Mouse (Mus musculus): Measurements from ENCODE around the gene Pim2. TPM values are rescaled to one million over a fixed set of nuclear protein-coding genes. Genes with fewer than 3 reads are reported as not detected.

Pim2 gene
- 9.8 and 14.2 TPM in 2 replicates for polyA plus RNA-seq (2015; fragmentation: Nextera tagmentation; extraction: Ambion mirVana)

GRCm38 (mm10) chrX:7878007-7878419 is at the start of gene Pim2:
TSS of gene Pim2 (plus strand) at chrX:7878262.
- Histone ChIP-seq H3K4me3 (replicated peaks) (peak within 1 kb of the TSS; percentile 45), H3K27me3 (no peaks in the 10 kb centered on the region), H3K4me1 (0 out of 2 replicates have a peak, but pooled peaks cover 5% of the 10 kb centered on the region), H3K27ac (replicated peaks) (no peak within 1 kb of the TSS), H3K36me3 (no peaks in the 10 kb centered on the region), H3K9ac (no peak within 1 kb of the TSS; the same call in 1 of the 2 replicates), H3K9me3 (replicated peaks) (no peaks in the 10 kb centered on the region), H3K4me2 (replicated peaks) (peak within 1 kb of the TSS; percentile 78)
- 16% methylated on average over 38 of the region's 38 CpGs for WGBS
- peak; percentile 83 for ATAC-seq (ENCODE audit: insufficient number of reproducible peaks, low FRiP score, low TSS enrichment, low read depth)

- WGBS: 87% methylated on average over 1 of the region's 1 CpGs
- H3K27ac ChIP-seq (replicated peaks): no peak overlapping the region
- H3K27me3 ChIP-seq: no peaks in the 10 kb centered on the region
- no peaks in the 10 kb centered on the region for H3K4me1 ChIP-seq
- no peak overlapping the region for H3K4me3 ChIP-seq (replicated peaks)
- no peaks in the 10 kb centered on the region for H3K9me3 ChIP-seq (replicated peaks)
- H3K36me3 ChIP-seq: no peaks in the 10 kb centered on the region
- H3K4me2 ChIP-seq (replicated peaks): no peak overlapping the region
- ATAC-seq (ENCODE audit: insufficient number of reproducible peaks, low FRiP score, low TSS enrichment, low read depth): no peak
- no peak overlapping the region for H3K9ac ChIP-seq
These were observed 40.9 kb upstream of the Pim2 start for GRCm38 (mm10) chrX:7837146-7837545.

DNA sequence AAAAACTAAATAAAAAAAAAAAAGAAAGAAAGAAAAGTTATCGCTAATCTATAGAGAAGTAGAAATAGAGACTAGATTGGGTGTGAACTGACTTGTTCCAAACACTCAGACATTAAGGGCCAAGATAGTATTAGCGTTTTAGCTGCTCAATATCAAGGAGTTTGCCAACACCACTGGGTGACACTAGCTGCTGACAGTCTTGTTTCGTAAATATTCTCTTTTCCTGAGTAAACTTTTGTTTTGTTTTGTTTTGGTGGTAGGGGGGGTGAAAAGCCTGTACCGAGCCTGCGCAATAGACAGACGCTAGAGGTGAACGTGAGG is 37.3 kb upstream of the Pim2 start:
- Histone ChIP-seq H3K9me3 (replicated peaks) (no peaks in the 10 kb centered on the region), H3K36me3 (no peaks in the 10 kb centered on the region), H3K27me3 (no peaks in the 10 kb centered on the region), H3K4me2 (replicated peaks) (peak overlapping the region; percentile 46), H3K4me1 (0 out of 2 replicates have a peak, but pooled peaks cover 8% of the 10 kb centered on the region), H3K27ac (replicated peaks) (peak overlapping the region; percentile 96), H3K9ac (no peak overlapping the region), H3K4me3 (replicated peaks) (peak overlapping the region; percentile 68)
- no peak for ATAC-seq (ENCODE audit: insufficient number of reproducible peaks, low FRiP score, low TSS enrichment, low read depth)
- WGBS: 13% methylated on average over 7 of the region's 7 CpGs

DNA sequence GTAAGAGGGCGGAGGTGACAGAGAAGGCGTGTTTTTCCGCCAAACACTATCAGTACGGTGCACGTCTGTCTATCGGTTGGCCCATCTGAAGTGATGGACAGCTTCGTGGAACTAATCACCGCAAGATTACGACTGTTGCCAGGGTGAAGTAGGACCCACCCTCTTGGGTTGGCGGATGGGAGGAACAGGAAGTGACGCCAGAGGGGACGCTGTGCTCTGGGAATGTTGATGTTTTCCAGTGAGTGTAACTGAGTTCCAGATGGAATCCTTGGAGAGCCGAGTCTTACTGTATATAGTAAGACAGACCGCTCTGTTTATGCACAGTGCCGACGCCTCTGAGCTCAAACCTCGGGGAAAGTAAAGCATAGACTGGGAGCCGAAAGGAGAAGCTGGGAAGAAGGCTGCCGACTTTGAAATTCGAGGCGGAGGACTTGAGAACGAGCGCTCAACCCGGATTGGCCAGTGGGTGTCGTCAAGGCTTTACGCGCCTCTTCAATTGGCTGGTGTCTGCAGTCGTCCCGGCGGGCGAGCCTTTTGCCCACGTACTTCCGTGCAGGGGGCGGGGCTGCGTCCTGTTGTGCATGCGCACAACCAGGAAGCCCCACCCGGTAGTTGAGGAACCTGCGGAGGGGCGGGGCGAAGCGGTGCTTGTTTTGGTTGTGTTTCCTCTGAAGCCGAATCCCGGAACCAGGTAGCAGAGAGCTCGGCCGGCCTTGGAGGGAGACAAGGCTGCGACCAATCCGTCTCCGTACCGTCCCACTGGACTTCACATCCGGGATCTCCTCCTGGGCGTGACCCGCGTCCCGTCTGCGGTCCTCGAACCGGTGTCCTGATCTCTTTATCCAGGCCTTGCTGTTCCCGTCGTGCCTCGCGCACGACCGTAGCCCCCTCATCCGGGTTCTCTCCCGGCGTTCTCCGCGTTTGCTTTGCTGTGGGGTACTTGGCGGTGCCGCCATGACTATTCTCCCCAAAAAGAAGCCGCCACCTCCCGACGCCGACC is 36.6 kb upstream of the Pim2 start, which contains the start of gene Otud5:
Gene Otud5 (plus strand): TSS at position 202 of the 1,000 bp plus-strand sequence.
- Histone ChIP-seq H3K9me3 (replicated peaks) (no peaks in the 10 kb centered on the region), H3K27ac (replicated peaks) (peak within 1 kb of the TSS; percentile 96), H3K4me2 (replicated peaks) (peak within 1 kb of the TSS; percentile 51), H3K4me3 (replicated peaks) (peak within 1 kb of the TSS; percentile 68), H3K36me3 (no peaks in the 10 kb centered on the region), H3K9ac (peak within 1 kb of the TSS; percentile 62), H3K27me3 (no peaks in the 10 kb centered on the region), H3K4me1 (0 out of 2 replicates have a peak, but pooled peaks cover 8% of the 10 kb centered on the region)
- peak; percentile 97 for ATAC-seq (ENCODE audit: insufficient number of reproducible peaks, low FRiP score, low TSS enrichment, low read depth)
- WGBS: 13% methylated on average over 74 of the region's 74 CpGs

DNA sequence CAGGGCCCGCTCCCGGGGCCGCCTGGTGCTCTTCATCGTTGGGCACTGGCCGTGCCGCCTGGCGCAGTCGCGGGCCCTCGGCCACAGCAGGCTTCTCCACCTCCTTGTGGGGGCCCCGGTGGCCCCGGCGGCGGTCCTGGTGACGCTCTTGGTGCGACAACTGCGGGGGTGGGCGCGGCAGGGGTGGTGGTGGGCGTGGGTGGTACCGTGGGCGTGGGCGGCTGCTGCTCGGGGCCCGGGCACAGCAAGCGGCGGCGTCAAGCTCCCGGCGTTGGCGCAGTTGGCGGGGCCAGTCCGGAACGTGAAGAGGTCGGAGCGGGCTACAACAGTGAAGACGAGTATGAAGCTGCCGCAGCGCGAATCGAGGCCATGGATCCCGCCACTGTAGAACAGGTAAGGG is 35.7 kb upstream of the Pim2 start:
- ATAC-seq (ENCODE audit: insufficient number of reproducible peaks, low FRiP score, low TSS enrichment, low read depth): no peak
- H3K9ac ChIP-seq: peak overlapping the region; percentile 62
- no peaks in the 10 kb centered on the region for H3K27me3 ChIP-seq
- peak overlapping the region; percentile 96 for H3K27ac ChIP-seq (replicated peaks)
- WGBS: 15% methylated on average over 34 of the region's 42 CpGs
- H3K4me1 ChIP-seq: 0 out of 2 replicates have a peak, but pooled peaks cover 8% of the 10 kb centered on the region
- peak overlapping the region; percentile 51 for H3K4me2 ChIP-seq (replicated peaks)
- no peaks in the 10 kb centered on the region for H3K36me3 ChIP-seq
- no peaks in the 10 kb centered on the region for H3K9me3 ChIP-seq (replicated peaks)
- peak overlapping the region; percentile 68 for H3K4me3 ChIP-seq (replicated peaks)

DNA sequence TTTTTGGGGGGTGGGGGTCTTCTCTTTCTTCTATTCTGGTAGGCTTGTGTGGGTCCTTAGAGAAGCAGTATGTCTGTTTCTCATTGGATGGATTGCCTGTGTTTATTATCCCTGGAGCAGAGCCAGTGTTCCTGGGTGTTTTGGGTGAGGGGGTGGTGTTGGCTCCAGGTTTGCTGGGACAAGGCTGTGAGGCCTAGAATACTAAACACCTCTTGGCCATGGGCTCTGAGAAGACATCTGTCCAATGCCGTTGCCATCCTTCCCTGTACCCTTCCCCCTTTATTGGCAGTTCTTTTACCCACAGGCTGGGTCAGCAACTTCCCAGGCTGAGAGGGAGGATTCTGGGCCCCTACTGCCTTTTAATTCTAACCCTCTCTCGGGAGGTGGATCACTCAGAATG is 30.2 kb upstream of the Pim2 start:
- no peak for ATAC-seq (ENCODE audit: insufficient number of reproducible peaks, low FRiP score, low TSS enrichment, low read depth)
- 72% methylated on average over 2 of the region's 2 CpGs for WGBS
- Histone ChIP-seq H3K4me2 (replicated peaks) (no peak overlapping the region), H3K27ac (replicated peaks) (no peak overlapping the region), H3K36me3 (no peaks in the 10 kb centered on the region), H3K4me1 (0 out of 2 replicates have a peak, but pooled peaks cover 8% of the 10 kb centered on the region), H3K9ac (no peak overlapping the region), H3K9me3 (replicated peaks) (no peaks in the 10 kb centered on the region), H3K27me3 (no peaks in the 10 kb centered on the region), H3K4me3 (replicated peaks) (no peak overlapping the region)

DNA sequence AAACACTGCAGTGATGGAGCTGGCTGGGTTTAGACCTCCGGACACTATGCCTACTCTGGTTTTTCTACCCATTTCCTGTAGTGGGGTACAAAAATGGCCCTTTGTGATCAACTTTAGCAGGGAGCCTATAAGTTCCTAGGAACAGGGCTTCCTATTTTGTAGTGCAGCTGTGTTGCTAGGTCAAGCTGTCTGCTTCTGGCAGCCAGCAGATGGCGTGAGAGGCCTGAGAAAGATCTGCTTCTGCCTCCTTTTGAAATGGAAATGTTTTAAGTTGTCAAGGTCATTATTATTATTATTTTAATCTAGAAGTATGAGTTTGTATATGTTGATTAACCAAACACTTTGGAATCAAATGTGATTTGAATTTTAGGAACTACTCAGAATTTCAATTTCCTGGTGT is 23.5 kb upstream of the Pim2 start:
- no peak overlapping the region for H3K4me3 ChIP-seq (replicated peaks)
- no peaks in the 10 kb centered on the region for H3K4me1 ChIP-seq
- no peak overlapping the region for H3K27ac ChIP-seq (replicated peaks)
- H3K9ac ChIP-seq: no peak overlapping the region
- no peak for ATAC-seq (ENCODE audit: insufficient number of reproducible peaks, low FRiP score, low TSS enrichment, low read depth)
- 50% methylated on average over 2 of the region's 2 CpGs for WGBS
- H3K4me2 ChIP-seq (replicated peaks): no peak overlapping the region
- no peaks in the 10 kb centered on the region for H3K36me3 ChIP-seq
- no peaks in the 10 kb centered on the region for H3K9me3 ChIP-seq (replicated peaks)
- H3K27me3 ChIP-seq: no peaks in the 10 kb centered on the region

DNA sequence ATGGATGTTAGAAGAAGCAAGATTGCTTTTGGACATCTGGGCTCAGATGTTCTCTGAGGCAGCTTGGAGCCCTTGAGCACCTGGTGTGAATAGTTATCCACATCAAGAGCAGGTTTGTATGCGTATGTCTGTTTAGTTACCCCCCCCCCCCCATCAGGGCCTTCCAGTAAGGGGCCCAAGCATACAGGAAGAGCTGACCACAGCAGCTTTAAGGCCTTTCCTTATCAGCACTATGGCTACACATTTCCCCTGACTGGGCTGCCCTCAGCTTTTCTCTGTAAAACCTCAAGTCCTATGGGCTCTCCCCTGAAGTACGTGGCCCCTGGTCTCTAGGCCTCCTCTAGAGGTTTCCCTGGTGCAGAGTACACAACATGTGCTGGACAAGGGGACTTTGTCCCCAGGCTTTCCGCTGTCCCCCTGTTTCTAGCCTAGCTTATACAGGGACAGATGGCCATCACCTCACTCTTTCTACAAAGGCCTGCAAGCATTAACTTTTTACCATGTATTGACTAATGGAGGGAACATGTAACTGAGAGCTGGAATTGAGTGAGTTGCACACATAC is 18.8 kb upstream of the Pim2 start:
- no peaks in the 10 kb centered on the region for H3K9me3 ChIP-seq (replicated peaks)
- no peaks in the 10 kb centered on the region for H3K4me1 ChIP-seq
- H3K4me3 ChIP-seq (replicated peaks): no peak overlapping the region
- H3K27me3 ChIP-seq: no peaks in the 10 kb centered on the region
- H3K36me3 ChIP-seq: no peaks in the 10 kb centered on the region
- WGBS: 90% methylated on average over 3 of the region's 3 CpGs
- H3K4me2 ChIP-seq (replicated peaks): no peak overlapping the region
- H3K27ac ChIP-seq (replicated peaks): no peak overlapping the region
- no peak overlapping the region for H3K9ac ChIP-seq
- ATAC-seq (ENCODE audit: insufficient number of reproducible peaks, low FRiP score, low TSS enrichment, low read depth): no peak

DNA sequence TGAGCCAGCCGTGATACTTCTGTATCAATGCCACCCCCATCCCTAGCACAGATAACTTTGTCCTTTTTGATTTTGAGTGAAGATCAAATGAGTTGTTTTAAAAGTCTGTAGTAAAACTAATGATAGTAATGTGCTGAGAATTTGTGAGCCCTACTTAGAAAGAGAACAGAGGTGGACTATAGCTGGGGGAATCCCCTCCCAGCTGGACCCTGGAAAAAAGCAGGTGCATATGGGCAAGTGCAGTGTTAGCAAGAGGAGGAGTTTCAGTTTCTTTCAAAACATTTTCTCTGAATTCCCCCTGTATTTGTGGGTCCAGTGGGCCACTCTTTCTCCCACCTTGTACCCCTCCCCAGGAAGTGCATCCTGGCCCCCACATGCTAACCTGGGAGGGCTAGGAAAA is 14.9 kb upstream of the Pim2 start:
- H3K4me3 ChIP-seq (replicated peaks): no peak overlapping the region
- H3K27me3 ChIP-seq: no peaks in the 10 kb centered on the region
- no peak overlapping the region for H3K27ac ChIP-seq (replicated peaks)
- no peaks in the 10 kb centered on the region for H3K4me1 ChIP-seq
- no peak for ATAC-seq (ENCODE audit: insufficient number of reproducible peaks, low FRiP score, low TSS enrichment, low read depth)
- H3K4me2 ChIP-seq (replicated peaks): no peak overlapping the region
- no peaks in the 10 kb centered on the region for H3K9me3 ChIP-seq (replicated peaks)
- 96% methylated on average over 1 of the region's 1 CpGs for WGBS
- H3K36me3 ChIP-seq: no peaks in the 10 kb centered on the region
- H3K9ac ChIP-seq: no peak overlapping the region

DNA sequence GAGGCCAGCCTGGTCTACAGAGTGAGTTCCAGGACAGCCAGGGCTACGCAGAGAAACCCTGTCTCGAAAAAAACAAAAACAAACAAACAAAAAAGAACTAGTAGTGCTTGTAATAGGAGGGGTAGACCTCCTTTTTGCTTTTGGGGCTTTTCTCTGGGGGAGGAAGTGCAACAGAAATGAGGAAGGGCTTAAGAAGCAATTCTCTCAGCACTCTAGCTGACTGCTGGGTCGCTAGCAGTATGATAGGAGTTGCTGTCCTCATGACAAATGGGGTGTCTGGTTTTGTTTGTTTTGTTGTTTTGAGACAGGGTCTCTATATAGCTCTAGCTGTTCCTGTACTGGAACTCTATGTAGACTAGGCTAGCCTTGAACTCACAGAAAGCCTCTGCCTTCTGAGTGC is 13.5 kb upstream of the Pim2 start:
- H3K4me2 ChIP-seq (replicated peaks): no peak overlapping the region
- no peaks in the 10 kb centered on the region for H3K27me3 ChIP-seq
- no peak for ATAC-seq (ENCODE audit: insufficient number of reproducible peaks, low FRiP score, low TSS enrichment, low read depth)
- 79% methylated on average over 3 of the region's 3 CpGs for WGBS
- no peak overlapping the region for H3K27ac ChIP-seq (replicated peaks)
- no peaks in the 10 kb centered on the region for H3K4me1 ChIP-seq
- no peak overlapping the region for H3K4me3 ChIP-seq (replicated peaks)
- H3K9me3 ChIP-seq (replicated peaks): no peaks in the 10 kb centered on the region
- no peak overlapping the region for H3K9ac ChIP-seq
- H3K36me3 ChIP-seq: no peaks in the 10 kb centered on the region

DNA sequence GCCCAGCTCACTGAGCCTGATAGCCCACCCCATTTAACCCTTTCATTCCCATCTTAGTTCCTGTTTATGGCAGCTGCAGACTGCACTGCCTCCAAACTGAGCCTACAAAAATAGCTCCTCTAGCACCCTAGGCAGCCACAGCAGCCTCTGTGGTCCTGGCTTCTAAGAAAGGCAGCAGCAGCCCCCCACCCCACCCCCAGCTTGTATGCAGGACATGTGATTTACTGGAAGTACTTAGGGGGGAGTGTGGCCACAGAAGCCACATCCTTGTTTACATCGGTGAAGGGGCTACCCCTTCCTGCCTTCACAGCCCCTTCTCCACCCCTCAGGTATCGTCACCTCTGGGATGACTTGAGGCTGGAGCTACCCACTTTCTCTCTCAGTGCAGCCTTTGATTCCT is 12.7 kb upstream of the Pim2 start:
- H3K4me1 ChIP-seq: no peaks in the 10 kb centered on the region
- no peak overlapping the region for H3K9ac ChIP-seq
- no peaks in the 10 kb centered on the region for H3K9me3 ChIP-seq (replicated peaks)
- H3K27ac ChIP-seq (replicated peaks): no peak overlapping the region
- ATAC-seq (ENCODE audit: insufficient number of reproducible peaks, low FRiP score, low TSS enrichment, low read depth): no peak
- H3K4me3 ChIP-seq (replicated peaks): no peak overlapping the region
- H3K36me3 ChIP-seq: no peaks in the 10 kb centered on the region
- WGBS: 44% methylated on average over 2 of the region's 2 CpGs
- no peak overlapping the region for H3K4me2 ChIP-seq (replicated peaks)
- no peaks in the 10 kb centered on the region for H3K27me3 ChIP-seq

All from embryonic facial prominence, embryonic 15.5 days (tissue).